Mouse (Mus musculus) hindbrain, embryonic 15.5 days (tissue): ENCODE data around the gene Serf2. TPM values are rescaled to one million over a fixed set of nuclear protein-coding genes. Genes with fewer than 3 reads are reported as not detected.
A peak's percentile ranks its signal among the peaks of the same experiment; 100 is the strongest.
"Not testable (repeated sequence)": the region's sequence is repeated elsewhere in the genome, so short reads cannot be mapped to it uniquely, and the experiment has no call there.

Experiments
- ATAC-seq: fragments of 200-750 bp; cut with Nextera tagmentation; 2 replicates; pipeline ENCODE4 v1.8.0; 2017; ENCODE audit warnings: low read depth, moderate number of reproducible peaks, moderate TSS enrichment; ENCODE audit not compliant: low FRiP score
- H3K27ac ChIP-seq: fragments of 300-500 bp; sonication (generic); replicated peaks from 2 replicates; pipeline ENCODE4 v1.5.1; 2015; ENCODE audit warnings: mild to moderate bottlenecking, inconsistent platforms
- H3K27me3 ChIP-seq: fragments of 300-500 bp; sonication (generic); 2 replicates; pipeline ENCODE4 v1.6.1; 2015; ENCODE audit warnings: control low read depth, inconsistent platforms
- H3K36me3 ChIP-seq: fragments of 300-500 bp; sonication (generic); 2 replicates; pipeline ENCODE4 v1.6.1; 2015; ENCODE audit warnings: control low read depth, inconsistent platforms
- H3K4me1 ChIP-seq: fragments of 300-500 bp; sonication (generic); replicated peaks from 2 replicates; pipeline ENCODE4 v1.6.1; 2015; ENCODE audit warnings: control low read depth, inconsistent platforms
- H3K4me2 ChIP-seq: fragments of 300-500 bp; sonication (generic); 2 replicates; pipeline ENCODE4 v1.6.1; 2015; ENCODE audit warnings: moderate library complexity, mild to moderate bottlenecking, inconsistent platforms
- H3K4me3 ChIP-seq: fragments of 300-500 bp; sonication (generic); 2 replicates; pipeline ENCODE4 v1.5.1; 2015; ENCODE audit warnings: mild to moderate bottlenecking, inconsistent platforms
- H3K9ac ChIP-seq: fragments of 300-500 bp; sonication (generic); 2 replicates; pipeline ENCODE4 v1.6.1; 2015; ENCODE audit warnings: inconsistent platforms
- H3K9me3 ChIP-seq: fragments of 300-500 bp; sonication (generic); 2 replicates; pipeline ENCODE4 v1.6.1; 2016; ENCODE audit warnings: control low read depth, inconsistent platforms
- WGBS: fragments of 180-500 bp; shearing (Covaris S2); methylation state at CpG from one replicate; pipeline ENCODE4 v1.1.7; 2015; 5-methylcytosine and 5-hydroxymethylcytosine counted together
- polyA plus RNA-seq: library from polyadenylated mRNA; unstranded; fragments of >200 nt; fragmentation: Nextera tagmentation; extraction: Ambion mirVana; gene quantifications from 2 replicates; pipeline ENCODE4 v1.2.1, GENCODE M21; 2015

Serf2 gene
- polyA plus RNA-seq, 1 experiment from 2014 or later: 281 TPM

- H3K27me3 ChIP-seq: no peaks in the 10 kb centered on the region
- H3K9ac ChIP-seq: peak overlapping the region; percentile 75; the same call in 1 of the 2 replicates
- H3K4me3 ChIP-seq: peak overlapping the region; percentile 67
- 30% methylated on average over 8 of the region's 8 CpGs for WGBS
- peak overlapping the region; percentile 76 for H3K4me2 ChIP-seq
- H3K9me3 ChIP-seq: no peaks in the 10 kb centered on the region
- H3K36me3 ChIP-seq: no peaks in the 10 kb centered on the region
- H3K4me1 ChIP-seq: peaks cover 9% of the 10 kb centered on the region
- H3K27ac ChIP-seq: peak overlapping the region; percentile 68
- ATAC-seq: no peak
Measured at GRCm38 (mm10) chr2:121474180-121474535, 25.2 kb downstream of the Serf2 start.

- H3K4me3 ChIP-seq, H3K27me3 ChIP-seq, ATAC-seq, H3K4me1 ChIP-seq, H3K4me2 ChIP-seq, H3K36me3 ChIP-seq, H3K9ac ChIP-seq, H3K27ac ChIP-seq, H3K9me3 ChIP-seq: not testable (repeated sequence)
- WGBS: 97% methylated on average over 2 of the region's 2 CpGs
Measured at GRCm38 (mm10) chr2:121475306-121475705, 26.3 kb downstream of the Serf2 start.

GRCm38 (mm10) chr2:121477491-121478266, 28.7 kb downstream of the Serf2 start:
- no peak for ATAC-seq
- WGBS: 76% methylated on average over 3 of the region's 3 CpGs
- Histone ChIP-seq H3K4me3 (no peak overlapping the region), H3K9me3 (no peaks in the 10 kb centered on the region), H3K4me1 (peaks cover 9% of the 10 kb centered on the region), H3K4me2 (no peak overlapping the region), H3K27ac (no peak overlapping the region), H3K27me3 (no peaks in the 10 kb centered on the region), H3K9ac (no peak overlapping the region), H3K36me3 (no peaks in the 10 kb centered on the region)

- Histone ChIP-seq H3K4me3 (no peak overlapping the region), H3K36me3 (no peaks in the 10 kb centered on the region), H3K9me3 (no peaks in the 10 kb centered on the region), H3K27me3 (no peaks in the 10 kb centered on the region), H3K9ac (no peak overlapping the region), H3K27ac (no peak overlapping the region), H3K4me1 (no peaks in the 10 kb centered on the region), H3K4me2 (no peak overlapping the region)
- no peak for ATAC-seq
- 60% methylated on average over 3 of the region's 3 CpGs for WGBS
Measured at GRCm38 (mm10) chr2:121480498-121480897, 31.5 kb downstream of the Serf2 start.

GRCm38 (mm10) chr2:121480916-121481315, 31.9 kb downstream of the Serf2 start:
- not testable (repeated sequence) for H3K4me1 ChIP-seq, H3K9me3 ChIP-seq, ATAC-seq, H3K4me2 ChIP-seq, H3K9ac ChIP-seq, H3K27me3 ChIP-seq, H3K4me3 ChIP-seq, H3K36me3 ChIP-seq, H3K27ac ChIP-seq
- 87% methylated on average over 13 of the region's 13 CpGs for WGBS

GRCm38 (mm10) chr2:121483576-121483975, 34.6 kb downstream of the Serf2 start:
- Histone ChIP-seq H3K4me1 (no peaks in the 10 kb centered on the region), H3K27ac (no peak overlapping the region), H3K36me3 (no peaks in the 10 kb centered on the region), H3K9ac (no peak overlapping the region), H3K9me3 (no peaks in the 10 kb centered on the region), H3K4me2 (no peak overlapping the region), H3K27me3 (no peaks in the 10 kb centered on the region), H3K4me3 (no peak overlapping the region)
- ATAC-seq: no peak
- 27% methylated on average over 8 of the region's 8 CpGs for WGBS

- H3K36me3 ChIP-seq, ATAC-seq: not testable (repeated sequence)
Measured at GRCm38 (mm10) chr2:121484403-121484802, 35.4 kb downstream of the Serf2 start.

GRCm38 (mm10) chr2:121501550-121501949, 52.6 kb downstream of the Serf2 start:
- not testable (repeated sequence) for H3K27me3 ChIP-seq, H3K9me3 ChIP-seq, H3K4me2 ChIP-seq, ATAC-seq, H3K36me3 ChIP-seq, H3K4me1 ChIP-seq, H3K9ac ChIP-seq, H3K27ac ChIP-seq, H3K4me3 ChIP-seq
- WGBS: 100% methylated on average over 1 of the region's 6 CpGs

More at GRCm38 (mm10) chr2:121484403-121484802, 35.4 kb downstream of the Serf2 start:
- not testable (repeated sequence) for H3K27ac ChIP-seq, H3K4me1 ChIP-seq, H3K27me3 ChIP-seq, H3K9ac ChIP-seq, H3K4me3 ChIP-seq, H3K4me2 ChIP-seq, H3K9me3 ChIP-seq
- 88% methylated on average over 2 of the region's 2 CpGs for WGBS

GRCm38 (mm10) chr2:121505942-121506882, 57.2 kb downstream of the Serf2 start, which contains the start of the genes Mfap1a and Wdr76:
Gene Mfap1a, minus strand, starts transcription at chr2:121506665.
Gene Wdr76, plus strand, starts transcription at chr2:121506723.
- peak; percentile 94 for ATAC-seq
- peak within 1 kb of the TSS; percentile 69 for H3K4me3 ChIP-seq
- H3K9me3 ChIP-seq, H3K36me3 ChIP-seq, H3K27me3 ChIP-seq: not testable (repeated sequence)
- peak within 1 kb of the TSS; percentile 77 for H3K4me2 ChIP-seq
- 5% methylated on average over 41 of the region's 42 CpGs for WGBS
- peaks cover 23% of the 10 kb centered on the region for H3K4me1 ChIP-seq
- peak within 1 kb of the TSS; percentile 68 for H3K9ac ChIP-seq
- H3K27ac ChIP-seq: peak within 1 kb of the TSS; percentile 68

GRCm38 (mm10) chr2:121507173-121507950, 58.4 kb downstream of the Serf2 start:
- no peaks in the 10 kb centered on the region for H3K36me3 ChIP-seq
- WGBS: 29% methylated on average over 12 of the region's 12 CpGs
- peaks cover 23% of the 10 kb centered on the region for H3K4me1 ChIP-seq
- H3K4me2 ChIP-seq: peak overlapping the region; percentile 77
- H3K27ac ChIP-seq: no peak overlapping the region
- no peak for ATAC-seq
- peak overlapping the region; percentile 68 for H3K9ac ChIP-seq
- H3K4me3 ChIP-seq: peak overlapping the region; percentile 69
- H3K27me3 ChIP-seq: no peaks in the 10 kb centered on the region
- no peaks in the 10 kb centered on the region for H3K9me3 ChIP-seq
